Mouse (Mus musculus): ENCODE measurements at regions not wholly inside any gene's neighbourhood (a gene's known extent, or its start where the extent isn't known, plus 50 kb on each side); places are given as distances from the start of the nearest gene placed in this dataset.

- no peak for TF ChIP-seq CTCF (IDR thresholded peaks at IDR 0.05; ENCODE audit: low read depth, low read length)
- no peak for TF ChIP-seq POLR2A (IDR thresholded peaks at IDR 0.05; ENCODE audit: extremely low read depth, insufficient read depth, low read length)
Measured at GRCm38 (mm10) chr4:26714437-26714836, 367.7 kb upstream of the Manea start.

All from liver, adult 2 months (tissue).